In genomic region chr17:61106302-61106701, GRCm38 (mm10) we compare ENCODE assay signal across 28 mouse cellular contexts.
"Had no signal": no experiment of that assay in that cellular context is flagged by ENCODE, and none has a peak within 500 bp of the region (broad histone marks: within the 10 kb centered on the region; RNA-seq: fewer than 3 reads in every experiment).

No protein-coding gene starts in this region.

- H3K27me3 ChIP-seq: embryonic facial prominence, embryonic 12.5 days; embryonic facial prominence, embryonic 13.5 days; embryonic facial prominence, embryonic 15.5 days; forebrain, embryonic 12.5 days; forebrain, embryonic 13.5 days; forebrain, embryonic 15.5 days had no signal

- H3K36me3 ChIP-seq: embryonic facial prominence, embryonic 10.5 days; embryonic facial prominence, embryonic 12.5 days; embryonic facial prominence, embryonic 13.5 days; embryonic facial prominence, embryonic 15.5 days; forebrain, embryonic 10.5 days; forebrain, embryonic 12.5 days; forebrain, embryonic 15.5 days had no signal

- H3K27ac ChIP-seq: embryonic facial prominence, embryonic 10.5 days; embryonic facial prominence, embryonic 12.5 days; embryonic facial prominence, embryonic 13.5 days; embryonic facial prominence, embryonic 15.5 days; forebrain, embryonic 10.5 days; forebrain, embryonic 12.5 days; forebrain, embryonic 13.5 days; forebrain, embryonic 15.5 days; gastrocnemius, adult 2 months; heart, adult 2 months had no signal

- ATAC-seq: forebrain, embryonic 13.5 days; forebrain, embryonic 14.5 days; forebrain, embryonic 15.5 days; forebrain, embryonic 16.5 days; forebrain, postnatal 0 days had no signal

- DNase-seq: cerebellum, adult 2 months; cerebellum, adult 8-10 months; cerebellum, adult 9-10 months; cerebellum, adult 9-11 months; cerebellum, postnatal 10 days; cerebellum, postnatal 14 days; cerebellum, postnatal 25 days; cerebellum, postnatal 36 days; embryo, embryonic 11 days; forebrain, postnatal 0 days; gastrocnemius, adult 2 months; gastrocnemius, postnatal 10 days; gastrocnemius, postnatal 14 days; gastrocnemius, postnatal 25 days; gastrocnemius, postnatal 36 days; heart, adult 18-20 months; heart, adult 2 months had no signal

- H3K4me3 ChIP-seq: embryonic facial prominence, embryonic 10.5 days; embryonic facial prominence, embryonic 12.5 days; embryonic facial prominence, embryonic 13.5 days; embryonic facial prominence, embryonic 15.5 days; erythroblast, embryonic 14.5 days; forebrain, embryonic 10.5 days; forebrain, embryonic 12.5 days; forebrain, embryonic 13.5 days; forebrain, embryonic 15.5 days; gastrocnemius, adult 2 months; heart, adult 2 months had no signal

- H3K4me2 ChIP-seq: embryonic facial prominence, embryonic 12.5 days; embryonic facial prominence, embryonic 13.5 days; embryonic facial prominence, embryonic 15.5 days; forebrain, embryonic 12.5 days; forebrain, embryonic 13.5 days; forebrain, embryonic 15.5 days had no signal

- H3K4me1 ChIP-seq: embryonic facial prominence, embryonic 10.5 days; embryonic facial prominence, embryonic 12.5 days; embryonic facial prominence, embryonic 13.5 days; embryonic facial prominence, embryonic 15.5 days; forebrain, embryonic 10.5 days; forebrain, embryonic 12.5 days; forebrain, embryonic 13.5 days; forebrain, embryonic 15.5 days had no signal

- H3K9ac ChIP-seq: embryonic facial prominence, embryonic 12.5 days; embryonic facial prominence, embryonic 13.5 days; embryonic facial prominence, embryonic 15.5 days; forebrain, embryonic 12.5 days; forebrain, embryonic 13.5 days; forebrain, embryonic 15.5 days; forebrain, postnatal 0 days had no signal

- H3K9me3 ChIP-seq: embryonic facial prominence, embryonic 10.5 days; embryonic facial prominence, embryonic 12.5 days; embryonic facial prominence, embryonic 13.5 days; embryonic facial prominence, embryonic 15.5 days; forebrain, embryonic 10.5 days; forebrain, embryonic 12.5 days; forebrain, embryonic 13.5 days; forebrain, embryonic 15.5 days had no signal
